Mouse (Mus musculus) brain, embryonic 18.5 days (tissue): ENCODE measurements around the gene Sept12.

ENCODE experiments used
- DNase-seq: peaks from one replicate; pipeline ENCODE4 v3.0.0-alpha.2; 2012; ENCODE audit warnings: low read depth, low spot score

The Sept12 gene

GRCm38 (mm10) chr16:4974521-4974920 lies 23.1 kb downstream of the Sept12 start:
- no peak for DNase-seq

DNA sequence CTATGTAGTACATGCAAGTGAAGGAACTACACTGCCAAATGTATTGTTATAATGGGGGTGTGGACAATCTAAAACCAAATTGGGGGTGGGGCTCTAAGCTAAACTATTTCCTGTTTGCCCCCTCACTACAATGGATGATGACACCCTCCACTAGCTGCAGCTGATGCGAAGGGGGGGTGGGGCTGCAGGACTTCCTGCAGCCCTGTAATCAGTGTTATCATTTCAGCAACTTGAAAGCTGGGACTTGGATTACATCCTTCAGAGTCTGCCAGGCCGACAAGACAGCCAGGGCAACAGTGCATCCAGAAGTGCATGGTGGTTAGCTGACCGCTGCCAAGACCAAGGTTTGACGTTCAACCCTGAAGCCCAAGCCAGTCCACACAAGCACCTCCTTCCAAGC lies 26.0 kb downstream of the Sept12 start:
- DNase-seq, result no peak

DNA sequence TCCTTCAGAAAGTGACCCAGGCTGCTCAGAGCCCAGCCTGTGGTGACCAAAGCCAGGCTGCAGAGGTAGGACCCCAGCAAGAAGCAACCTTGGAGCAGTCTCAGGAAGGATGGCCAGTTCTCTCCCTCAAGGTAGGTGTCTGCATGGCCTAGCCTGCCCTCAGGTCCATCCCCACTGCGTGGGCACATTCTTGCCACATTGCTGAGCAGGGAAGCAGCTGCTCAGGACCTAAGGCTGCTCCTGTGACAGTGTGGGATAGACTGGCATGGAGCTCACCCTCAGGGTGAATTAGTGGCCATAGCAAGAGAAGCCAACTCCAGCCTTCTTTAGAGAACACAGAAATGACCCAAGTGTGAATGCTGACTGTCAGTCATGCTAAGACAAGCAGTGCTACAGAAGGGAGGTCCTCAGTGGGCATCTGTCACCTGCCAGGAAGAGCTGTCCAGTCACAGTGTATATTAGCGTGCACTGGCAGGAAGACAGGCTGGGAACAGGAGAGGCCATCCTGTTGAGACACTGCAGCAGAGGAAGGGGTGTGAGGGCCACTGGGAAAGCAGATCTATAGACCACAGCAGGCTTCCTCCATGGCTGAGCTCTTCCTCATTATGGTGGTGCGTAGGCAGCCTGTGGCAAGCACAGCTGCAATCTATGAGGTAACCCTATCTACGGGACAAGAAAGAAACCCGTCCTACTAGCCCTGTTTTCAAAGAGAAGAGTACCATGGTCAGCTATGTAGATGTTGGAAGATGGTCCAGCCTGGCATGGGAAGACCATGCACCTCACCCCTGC lies 28.4 kb downstream of the Sept12 start:
- no peak for DNase-seq

DNA sequence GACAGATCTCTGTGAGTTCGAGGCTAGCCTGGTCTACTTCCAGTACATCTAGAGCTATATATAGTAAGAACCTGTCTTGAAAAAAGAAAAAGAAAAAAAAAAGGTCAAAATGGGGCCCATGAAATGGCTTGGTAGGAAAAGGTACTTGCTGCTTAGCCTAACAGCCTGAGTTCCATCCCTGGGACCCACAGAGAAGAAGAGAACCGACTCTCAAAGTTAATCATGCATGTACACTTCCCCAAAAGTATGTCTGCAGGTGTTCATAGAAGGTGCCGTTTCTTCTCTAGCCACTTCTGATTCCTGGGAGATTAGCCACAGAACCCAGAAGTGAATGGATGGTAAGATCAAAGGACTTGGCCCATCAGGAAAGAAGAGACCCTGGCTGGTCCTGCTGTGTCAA lies 29.2 kb downstream of the Sept12 start:
- no peak for DNase-seq

GRCm38 (mm10) chr16:4965392-4966129 lies 32.1 kb downstream of the Sept12 start:
- no peak for DNase-seq

GRCm38 (mm10) chr16:4964731-4965391 lies 32.8 kb downstream of the Sept12 start:
- DNase-seq, result no peak

DNA sequence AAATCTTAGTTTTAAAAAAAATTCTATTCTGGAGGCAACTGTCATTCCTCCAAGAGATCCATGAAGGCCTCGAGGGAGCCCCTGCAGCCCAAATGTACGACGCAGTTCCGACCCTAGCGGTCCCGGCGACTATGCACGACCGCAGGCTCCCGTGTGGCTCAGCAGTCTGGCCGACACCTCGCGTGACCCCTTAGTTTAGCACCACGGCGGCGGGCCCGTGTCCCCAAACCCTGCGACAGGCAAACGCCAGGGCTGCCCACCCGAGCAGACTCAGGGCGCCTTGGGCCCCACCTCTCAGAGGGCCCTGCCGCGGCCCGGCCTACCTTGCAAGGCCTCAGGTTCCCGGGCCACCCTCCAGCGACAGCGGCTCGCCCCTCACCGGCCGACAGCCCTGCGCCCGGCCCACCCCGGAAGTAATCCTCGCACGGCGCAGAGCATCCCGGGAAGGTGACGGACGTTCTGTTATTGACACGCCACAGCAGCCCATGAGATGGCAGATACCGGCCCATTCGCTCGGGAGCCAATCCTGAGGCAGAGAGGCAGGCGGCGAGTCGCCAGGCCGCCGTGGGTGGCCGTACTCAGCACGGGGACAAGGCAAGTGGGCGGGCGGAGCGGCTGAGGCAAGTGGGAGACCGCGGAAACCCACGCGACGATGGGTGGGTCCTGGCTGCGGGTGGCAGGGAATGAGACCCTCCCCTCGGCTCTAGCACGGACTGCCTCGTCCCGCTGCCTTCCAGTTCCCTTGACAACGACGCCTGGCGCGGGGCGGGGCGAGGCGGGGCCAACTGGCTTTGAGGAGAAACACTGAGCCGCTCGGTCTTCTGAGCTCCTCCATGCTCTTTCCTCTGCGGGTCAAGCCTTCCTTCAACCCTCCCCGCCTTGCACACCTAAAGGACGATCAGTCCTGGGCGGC lies 33.6 kb downstream of the Sept12 start, which contains the start of gene Anks3:
TSS of gene Anks3 (minus strand) at position 409 of the 913 bp plus-strand sequence.
- DNase-seq, result peak; percentile 96

DNA sequence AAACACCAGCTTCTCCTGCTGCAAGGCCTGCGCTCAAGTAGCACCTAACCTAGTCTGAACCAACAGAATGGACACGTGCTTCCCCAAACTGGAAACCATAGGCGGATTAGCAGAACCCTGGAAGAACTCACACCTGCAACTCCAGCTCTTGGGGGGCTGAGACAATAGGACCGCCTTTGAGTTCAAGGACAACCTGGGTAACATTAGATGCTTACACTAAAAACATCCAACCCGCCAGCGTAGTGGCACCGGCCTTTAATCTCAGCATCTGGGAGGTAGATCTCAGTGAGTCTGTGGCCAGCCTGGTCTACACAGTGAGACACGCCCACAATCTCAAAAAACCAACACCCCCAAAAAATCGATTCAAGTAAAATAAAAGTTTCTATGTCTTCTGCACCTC lies 34.3 kb downstream of the Sept12 start:
- no peak for DNase-seq

DNA sequence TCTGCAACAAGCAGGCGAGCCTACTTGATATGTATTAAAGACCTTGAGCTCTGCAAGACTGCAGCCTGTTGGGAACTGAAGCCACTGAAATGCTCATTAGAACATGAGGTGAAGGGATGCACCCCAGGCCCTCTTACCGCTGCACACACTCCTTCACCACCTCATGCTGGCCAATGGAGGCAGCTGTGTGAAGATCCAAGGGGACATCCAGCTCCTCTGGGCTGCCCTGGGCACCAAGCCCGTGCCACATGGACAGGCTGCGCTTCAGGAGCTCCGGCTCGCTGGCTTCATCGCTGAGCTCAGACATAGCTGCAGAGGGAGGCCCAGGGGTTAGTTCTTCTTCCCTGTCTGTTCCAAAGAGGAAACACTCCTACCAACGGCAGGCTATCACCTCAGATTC lies 37.4 kb downstream of the Sept12 start:
- no peak for DNase-seq

DNA sequence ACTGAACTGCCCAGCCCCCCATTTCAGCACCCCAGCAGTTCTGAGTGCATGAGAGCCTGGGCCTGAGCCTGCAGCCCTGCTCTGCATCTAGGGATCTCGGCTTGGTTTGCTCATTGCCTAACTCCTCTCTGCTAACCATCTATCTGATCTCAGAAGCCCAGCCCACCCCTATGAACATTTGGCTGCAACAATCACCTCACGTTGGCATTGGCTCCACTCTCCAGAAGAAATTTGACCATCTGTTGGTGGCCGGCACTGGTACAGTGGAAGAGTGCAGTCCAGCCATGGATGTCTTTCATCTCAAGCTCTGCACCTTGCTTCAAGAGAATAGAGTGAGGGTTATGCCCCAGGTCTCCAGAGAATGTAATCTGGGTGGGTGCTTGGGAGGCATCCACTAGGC lies 40.2 kb downstream of the Sept12 start:
- DNase-seq, result no peak

DNA sequence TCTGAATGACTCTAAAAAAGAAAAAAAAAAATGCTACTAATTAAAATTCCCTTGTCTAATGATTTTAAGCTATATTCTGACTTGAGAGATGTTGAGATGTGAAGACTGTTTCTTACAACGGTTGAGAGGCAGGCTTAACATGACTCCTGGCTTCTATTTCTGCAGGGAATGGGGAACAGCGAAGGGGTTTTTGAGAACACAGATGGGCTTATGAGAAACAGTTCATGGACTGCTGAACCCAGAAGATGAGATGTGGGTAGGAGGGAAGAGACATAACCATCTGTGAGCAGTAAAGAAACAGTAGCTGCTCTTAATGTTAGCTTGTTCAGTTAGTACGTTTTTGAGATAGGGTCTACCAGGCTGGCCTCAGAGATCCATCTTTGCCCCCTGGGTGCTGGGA lies 41.0 kb downstream of the Sept12 start:
- DNase-seq, result no peak

DNA sequence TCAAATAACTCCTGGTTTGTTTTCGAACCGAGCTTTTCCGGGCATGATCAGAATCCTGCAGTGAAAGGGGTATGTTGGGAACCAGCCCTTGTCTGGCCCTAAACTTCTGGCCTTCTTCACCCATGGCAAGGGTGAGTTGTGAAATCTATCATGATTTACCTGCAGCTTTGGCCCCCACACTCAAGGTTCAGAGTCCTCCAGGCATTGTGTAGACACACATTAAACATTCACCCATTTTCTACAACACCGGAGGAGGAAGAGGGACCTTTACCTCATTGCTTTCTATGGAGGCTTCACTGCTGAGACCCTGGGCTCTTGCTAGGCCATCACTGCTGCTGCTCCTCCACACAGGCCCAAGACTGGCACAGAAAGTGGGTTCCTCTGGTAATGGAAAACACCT lies 50.3 kb downstream of the Sept12 start:
- DNase-seq, result no peak

DNA sequence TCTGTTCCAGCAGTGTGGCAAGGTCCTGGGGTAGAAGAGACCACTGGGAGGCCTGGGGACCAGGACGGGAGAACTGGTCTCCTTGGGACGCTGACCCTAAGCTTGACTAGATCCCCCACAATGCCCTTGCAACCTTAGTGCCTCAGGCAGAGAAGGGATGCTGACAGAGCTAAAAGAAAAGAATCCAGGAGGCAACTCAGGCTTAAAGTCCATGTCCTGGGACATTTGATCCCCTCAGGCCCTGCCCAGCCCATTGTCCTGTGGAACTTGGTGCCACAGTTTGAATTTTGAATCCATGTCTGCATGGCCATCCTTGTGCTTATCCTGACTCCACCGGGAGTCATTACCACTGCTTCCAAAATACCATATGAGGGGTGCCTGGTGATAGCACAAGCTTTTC lies 51.5 kb downstream of the Sept12 start:
- DNase-seq, result no peak

- DNase-seq, result no peak
Observed at GRCm38 (mm10) chr16:4945415-4945814, 52.2 kb downstream of the Sept12 start.

GRCm38 (mm10) chr16:4943431-4943830 lies 54.2 kb downstream of the Sept12 start:
- DNase-seq, result no peak

DNA sequence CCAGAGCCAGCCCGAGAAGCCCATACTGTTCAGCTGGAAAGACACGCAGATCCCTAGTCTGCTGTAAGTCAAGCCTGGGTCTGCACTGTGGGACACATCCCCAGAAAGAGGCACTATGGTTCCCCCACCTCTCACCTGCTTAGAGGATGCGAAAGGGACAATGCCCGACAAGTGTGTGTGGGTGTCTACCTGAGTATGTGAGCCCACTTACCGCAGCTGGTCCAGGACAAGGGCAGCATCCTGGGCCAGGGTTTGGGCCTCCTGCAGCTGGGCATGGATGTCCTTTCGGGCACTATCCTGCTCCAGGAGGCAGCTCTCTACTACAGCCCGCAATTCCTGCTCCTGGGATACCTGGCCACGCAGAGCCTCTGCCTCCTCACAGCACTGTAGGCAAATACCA lies 54.8 kb downstream of the Sept12 start:
- DNase-seq, result no peak

DNA sequence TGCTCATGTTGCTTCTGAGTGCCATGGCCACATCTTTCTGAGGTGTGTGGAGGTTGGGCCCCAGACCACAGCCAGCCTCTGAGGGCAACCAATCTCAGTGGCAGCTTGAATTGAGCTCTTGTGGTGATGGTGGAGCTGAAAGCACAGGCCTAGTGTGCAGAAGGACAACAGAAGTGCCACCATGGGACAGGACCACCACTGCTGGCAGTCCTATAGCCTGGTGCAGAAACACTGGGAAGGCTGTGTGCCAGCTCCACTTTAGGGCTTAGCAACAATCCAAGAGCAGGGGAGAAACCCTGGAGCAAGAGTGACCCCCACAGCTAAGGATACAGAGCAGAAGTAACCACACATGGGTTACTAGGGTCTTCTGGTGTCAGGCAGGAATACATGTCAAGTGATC lies 56.6 kb downstream of the Sept12 start:
- DNase-seq, result no peak

DNA sequence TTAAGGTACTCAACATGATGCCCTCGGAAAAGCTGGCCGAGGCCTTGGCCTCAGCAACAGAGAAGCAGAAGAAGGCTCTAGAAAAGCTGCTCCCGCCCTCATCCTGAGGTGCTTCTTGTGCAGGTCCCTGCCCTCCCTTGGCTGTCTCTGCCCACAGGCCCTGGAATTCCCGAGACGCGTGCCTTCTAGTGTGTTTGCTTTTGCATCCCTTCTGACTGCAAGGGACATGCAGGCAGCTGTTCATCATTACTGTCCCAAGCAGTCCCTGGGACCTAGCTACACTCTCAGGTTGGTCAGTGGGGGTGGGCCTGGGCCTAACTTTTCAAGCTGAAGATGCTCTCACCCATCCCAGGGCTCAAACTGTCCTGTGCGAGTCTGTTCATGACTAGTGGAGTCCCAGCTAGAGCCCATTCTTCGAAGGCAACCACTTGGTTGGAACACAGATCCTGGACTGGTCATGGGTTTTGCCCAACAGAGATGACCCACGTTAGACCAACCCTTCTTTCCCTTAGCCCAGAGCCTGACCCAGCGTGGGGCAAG lies 57.3 kb downstream of the Sept12 start:
- DNase-seq, result no peak

GRCm38 (mm10) chr16:4939412-4939811 lies 58.2 kb downstream of the Sept12 start:
- DNase-seq, result no peak

DNA sequence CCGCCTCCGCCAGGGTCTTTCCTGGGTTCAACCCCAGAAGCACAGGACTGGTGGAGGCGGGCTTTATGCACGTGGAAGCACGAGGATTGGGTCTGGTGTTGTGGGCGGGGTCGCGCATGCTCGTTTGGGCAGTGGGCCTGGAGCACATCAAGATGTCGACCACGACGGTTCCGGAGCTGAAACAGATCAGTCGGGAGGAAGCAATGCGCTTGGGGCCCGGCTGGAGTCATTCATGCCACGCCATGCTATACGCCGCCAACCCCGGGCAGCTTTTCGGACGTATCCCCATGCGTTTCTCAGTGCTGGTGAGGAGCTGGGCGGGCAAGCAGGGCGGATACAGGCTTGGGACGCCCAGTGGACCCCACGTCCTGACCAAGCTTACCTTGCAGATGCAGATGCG lies 58.7 kb downstream of the Sept12 start:
- peak; percentile 91 for DNase-seq

GRCm38 (mm10) chr16:4938461-4938860 lies 59.2 kb downstream of the Sept12 start, which contains the start of gene Nudt16l1:
Gene Nudt16l1 (plus strand): TSS chr16:4938761.
- DNase-seq, result no peak
